Mouse (Mus musculus): ENCODE data around the gene Rps28.

The Rps28 gene

GRCm38 (mm10) chr17:33812475-33812874 lies 11.9 kb downstream of the Rps28 start:
- in situ Hi-C loops (cut with MboI, MseI) = no loop called here

DNA sequence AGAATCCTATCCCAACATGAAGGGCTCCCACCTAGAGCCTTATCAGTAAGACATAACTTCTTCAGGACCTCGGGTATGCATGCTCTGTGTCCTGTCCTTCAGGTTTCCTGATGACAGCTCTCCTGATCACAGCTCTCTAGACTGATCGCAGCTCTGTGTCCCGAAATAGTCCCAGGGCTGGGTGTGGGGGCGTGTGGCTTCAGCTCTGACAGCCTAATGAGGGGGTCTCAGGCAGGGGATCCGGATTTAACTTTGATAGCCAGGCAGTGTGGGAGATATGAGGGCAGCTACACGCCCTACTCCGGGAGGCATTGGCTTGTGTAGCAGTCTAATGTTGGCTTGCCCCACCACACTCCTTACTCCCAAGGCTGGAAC lies 13.2 kb downstream of the Rps28 start:
- in situ Hi-C loops (cut with MboI, MseI) = no loop called here

DNA sequence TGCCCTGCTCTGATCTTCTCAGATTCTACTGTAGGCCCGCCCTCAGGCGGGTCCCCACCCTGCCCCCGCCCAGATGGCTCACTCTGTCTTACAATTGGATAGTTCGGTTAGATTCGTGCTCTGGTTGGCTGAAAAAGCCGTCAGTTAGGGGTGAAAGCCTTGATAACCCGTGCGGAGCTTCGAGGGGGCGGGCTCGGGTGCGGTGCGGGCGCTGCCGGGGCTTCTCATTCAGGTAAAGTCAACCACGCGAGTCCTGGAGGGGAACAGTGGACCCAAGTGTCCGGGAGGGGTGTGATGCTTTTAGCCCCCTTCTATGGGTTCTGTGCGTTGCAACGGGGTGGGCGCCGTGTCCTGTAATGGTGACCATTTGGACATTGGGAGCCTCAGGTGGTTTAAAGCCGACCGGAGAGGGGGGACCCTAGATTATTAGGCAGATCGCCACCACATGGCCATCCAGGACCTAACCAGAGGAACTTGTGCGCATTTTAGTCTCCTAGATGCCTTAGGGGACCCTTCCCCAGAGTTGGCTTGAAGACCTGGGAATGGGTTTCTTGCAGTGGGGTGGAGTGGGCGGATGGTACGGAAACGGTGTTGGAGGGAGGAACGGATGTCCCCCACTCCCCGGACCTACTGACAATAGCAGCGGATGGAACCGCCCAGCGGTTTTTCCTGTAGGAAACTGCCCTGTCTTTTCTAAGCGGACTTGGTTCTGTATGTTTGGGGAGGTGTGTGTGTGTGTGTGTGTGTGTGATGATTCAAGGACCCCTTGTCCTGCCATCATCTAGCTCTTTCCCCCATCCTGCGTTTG lies 13.8 kb downstream of the Rps28 start, which contains the start of gene Kank3:
Gene Kank3 (plus strand): TSS at position 186 of the 808 bp plus-strand sequence.
- in situ Hi-C loops (cut with MboI, MseI) = no loop called here

- in situ Hi-C loops (cut with MboI, MseI) = no loop called here
Observed at GRCm38 (mm10) chr17:33808192-33808591, 16.2 kb downstream of the Rps28 start.

- in situ Hi-C loops (cut with MboI, MseI) = no loop called here
Observed at GRCm38 (mm10) chr17:33807181-33807888, 17.0 kb downstream of the Rps28 start.

- in situ Hi-C loops (cut with MboI, MseI) = no loop called here
Observed at GRCm38 (mm10) chr17:33804745-33805144, 19.6 kb downstream of the Rps28 start.

DNA sequence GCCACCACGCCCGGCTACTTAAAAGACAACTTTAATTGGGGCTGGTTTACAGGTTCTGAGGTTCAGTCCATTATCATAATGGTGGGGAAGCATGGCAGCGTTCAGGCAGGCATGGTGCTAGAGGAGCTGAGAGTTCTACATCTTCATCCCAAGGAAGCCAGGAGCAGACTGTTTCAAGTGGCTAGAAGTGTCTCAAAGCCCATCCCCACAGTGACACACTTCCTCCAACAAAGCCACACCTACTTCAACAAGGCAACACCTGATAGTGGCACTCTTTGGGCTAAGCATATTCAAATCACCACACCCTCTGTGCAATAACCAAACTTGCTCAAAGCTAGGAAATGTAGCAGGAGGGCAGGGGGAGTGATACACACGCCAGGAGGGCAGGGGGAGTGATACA lies 20.2 kb downstream of the Rps28 start:
- in situ Hi-C loops (cut with MboI, MseI) = no loop called here

DNA sequence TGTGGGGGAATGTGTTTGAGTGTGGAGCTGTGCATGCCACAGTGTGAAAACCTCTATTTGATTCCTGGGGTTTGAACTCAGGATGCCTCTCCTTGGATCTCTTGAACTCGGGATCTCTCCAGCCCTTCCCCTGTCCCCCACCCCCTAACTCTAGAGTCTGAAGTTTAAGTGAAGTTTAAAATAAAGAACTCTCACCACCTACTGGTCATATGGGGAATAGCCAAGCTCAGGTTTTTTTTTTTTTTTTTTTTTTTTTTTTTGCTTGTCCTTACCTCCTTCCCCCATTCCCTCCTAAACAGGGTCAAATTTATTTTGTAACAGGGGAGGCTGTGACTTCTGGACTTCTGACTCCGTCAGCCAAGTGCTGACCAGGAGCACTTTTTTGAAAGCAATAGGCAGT lies 22.1 kb downstream of the Rps28 start:
- in situ Hi-C loops (cut with MboI, MseI) = no loop called here

DNA sequence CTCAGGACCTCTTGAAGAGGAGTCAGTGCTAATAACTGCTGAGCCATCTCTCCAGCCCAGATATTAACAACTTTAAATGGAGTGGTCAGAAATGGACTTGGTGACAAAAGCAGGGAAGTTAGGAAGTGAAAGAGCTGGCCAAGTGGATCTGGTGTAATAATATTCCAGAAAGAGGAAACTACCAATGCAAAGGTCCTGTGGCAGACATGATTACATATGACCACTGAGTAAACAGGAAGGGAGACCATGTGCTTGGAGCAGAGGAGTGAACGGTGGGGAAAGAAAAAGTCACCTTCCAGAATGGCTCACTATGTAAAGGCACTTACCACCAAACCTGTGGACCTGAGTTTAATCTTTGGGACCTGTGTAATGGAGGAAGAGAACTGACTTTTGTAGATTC lies 25.1 kb downstream of the Rps28 start:
- in situ Hi-C loops (cut with MboI, MseI) = loop anchor here in 1 of 2 experiments (5.0 kb wide), 1 partner anchor 52 kb away; no protein-coding TSS in a partner anchor

DNA sequence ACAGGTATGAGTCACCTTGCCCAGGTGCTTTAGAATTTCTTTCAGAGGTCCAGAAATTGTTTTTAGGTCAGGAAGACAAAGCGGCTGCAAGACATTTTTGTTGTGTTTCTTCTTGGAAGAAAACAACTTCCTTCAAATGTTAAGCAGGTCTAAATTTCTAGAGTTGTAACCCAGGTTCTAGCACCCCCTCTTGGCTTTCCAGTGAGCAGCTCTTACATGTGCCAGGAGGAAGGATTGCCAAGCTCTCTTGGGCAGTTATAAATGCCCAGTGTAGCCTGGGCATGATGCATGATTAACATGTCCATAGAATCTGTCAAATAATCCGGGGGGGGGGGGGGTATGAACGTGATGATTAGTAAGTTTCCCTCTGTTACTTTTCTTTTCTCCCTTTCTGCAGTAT lies 26.1 kb downstream of the Rps28 start:
- in situ Hi-C loops (cut with MboI, MseI) = loop anchor here in 1 of 2 experiments (5.0 kb wide), 1 partner anchor 51 kb away; no protein-coding TSS in a partner anchor

- in situ Hi-C loops (cut with MboI, MseI) = no loop called here
Observed at GRCm38 (mm10) chr17:33788732-33789131, 35.6 kb downstream of the Rps28 start.

- in situ Hi-C loops (cut with MboI, MseI) = no loop called here
Observed at GRCm38 (mm10) chr17:33786375-33786774, 38.0 kb downstream of the Rps28 start.

DNA sequence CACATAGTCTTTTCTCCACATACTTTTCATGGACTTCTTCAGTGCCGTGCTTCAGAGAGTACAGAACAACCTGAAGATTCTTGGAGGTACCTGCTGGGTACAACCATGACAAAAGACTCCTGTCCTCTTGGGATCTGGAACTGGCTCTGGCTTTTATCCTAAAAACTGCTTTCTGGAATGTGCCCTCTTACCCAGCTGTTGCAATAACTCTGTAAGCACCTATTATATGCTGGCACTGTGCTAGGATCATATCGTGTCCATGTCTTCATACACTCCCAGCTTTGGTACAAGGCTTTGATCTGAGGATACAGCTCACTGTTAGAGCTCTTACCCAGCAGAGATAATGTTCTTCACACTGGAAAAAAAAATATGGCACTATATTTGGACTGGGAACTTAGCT lies 39.4 kb downstream of the Rps28 start:
- in situ Hi-C loops (cut with MboI, MseI) = no loop called here

DNA sequence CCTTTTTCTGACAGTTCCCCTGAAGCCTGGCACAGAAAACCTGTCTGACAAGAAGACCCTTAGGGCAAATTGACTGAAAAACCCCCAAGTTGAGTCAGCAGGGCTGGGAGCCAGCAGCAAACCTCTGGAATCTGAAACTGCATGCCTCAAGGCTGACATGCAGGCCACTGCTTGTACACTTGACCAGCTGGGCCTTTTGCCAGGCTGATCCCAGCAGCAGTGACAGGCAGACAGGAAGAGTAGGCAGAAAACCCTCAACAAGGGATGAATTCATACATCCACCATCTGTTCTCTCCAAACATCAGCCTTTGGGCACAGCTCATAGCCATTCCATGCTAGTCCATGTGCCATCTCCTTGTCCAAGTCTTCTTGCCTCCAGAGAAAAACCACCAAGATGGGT lies 41.0 kb downstream of the Rps28 start:
- in situ Hi-C loops (cut with MboI, MseI) = no loop called here

DNA sequence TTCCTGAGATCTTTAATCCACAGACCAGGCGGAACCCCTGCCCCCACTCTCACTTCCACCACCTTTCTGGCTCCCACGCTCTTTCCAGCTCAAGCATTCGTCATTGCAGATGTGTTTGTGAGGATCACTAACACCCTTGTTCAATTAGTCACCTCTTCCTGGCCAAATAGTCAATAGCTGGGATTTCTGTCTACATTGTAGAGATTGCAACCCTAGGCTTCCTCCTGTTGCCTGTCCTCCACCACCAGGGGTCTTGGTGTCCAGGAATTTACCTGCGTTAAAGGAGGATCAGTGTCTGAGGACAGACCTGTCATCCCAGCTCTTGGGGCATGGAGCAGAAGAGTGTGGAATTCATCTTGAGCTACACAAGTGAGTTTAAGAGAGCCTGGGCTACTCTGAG lies 42.3 kb downstream of the Rps28 start:
- in situ Hi-C loops (cut with MboI, MseI) = no loop called here

- in situ Hi-C loops (cut with MboI, MseI) = no loop called here
Observed at GRCm38 (mm10) chr17:33781124-33781977, 43.0 kb downstream of the Rps28 start, which contains the start of gene Angptl4. Gene Angptl4 (minus strand): TSS chr17:33781830.

- in situ Hi-C loops (cut with MboI, MseI) = no loop called here
Observed at GRCm38 (mm10) chr17:33780431-33780830, 43.9 kb downstream of the Rps28 start.

DNA sequence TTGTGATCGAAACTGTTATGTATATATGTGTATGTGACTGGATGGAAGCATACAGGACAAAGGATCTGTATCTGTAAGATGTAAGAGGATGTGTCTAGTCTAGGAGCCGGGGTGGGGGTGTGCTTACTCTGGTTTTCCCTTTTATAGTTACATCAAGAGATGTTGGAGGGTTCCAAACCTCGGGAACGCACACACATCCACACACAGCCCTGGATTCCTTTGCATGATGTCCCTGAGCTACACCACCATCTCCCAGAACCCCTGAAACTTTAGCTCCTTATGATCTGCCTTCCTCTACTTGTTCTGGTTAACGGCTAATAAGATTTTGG lies 44.4 kb downstream of the Rps28 start:
- in situ Hi-C loops (cut with MboI, MseI) = no loop called here

- in situ Hi-C loops (cut with MboI, MseI) = no loop called here
Observed at GRCm38 (mm10) chr17:33779271-33779966, 44.9 kb downstream of the Rps28 start.

DNA sequence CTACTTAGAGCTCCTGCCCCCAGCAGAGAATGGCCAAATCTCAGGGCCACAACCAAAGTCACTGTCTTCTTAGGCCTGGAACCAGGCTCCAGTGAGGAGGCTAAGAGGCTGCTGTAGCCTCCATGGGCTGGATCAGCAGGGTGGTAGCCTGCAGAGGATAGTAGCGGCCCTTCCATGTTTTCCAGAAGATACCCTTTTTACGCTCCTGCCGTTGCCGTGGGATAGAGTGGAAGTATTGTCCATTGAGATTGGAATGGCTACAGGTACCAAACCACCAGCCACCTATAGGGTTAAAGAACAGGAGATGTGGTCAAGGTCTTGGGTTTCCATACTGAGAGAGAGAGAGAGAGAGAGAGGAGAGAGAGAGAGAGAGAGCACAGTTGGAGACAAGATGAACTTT lies 49.1 kb downstream of the Rps28 start:
- in situ Hi-C loops (cut with MboI, MseI) = no loop called here

DNA sequence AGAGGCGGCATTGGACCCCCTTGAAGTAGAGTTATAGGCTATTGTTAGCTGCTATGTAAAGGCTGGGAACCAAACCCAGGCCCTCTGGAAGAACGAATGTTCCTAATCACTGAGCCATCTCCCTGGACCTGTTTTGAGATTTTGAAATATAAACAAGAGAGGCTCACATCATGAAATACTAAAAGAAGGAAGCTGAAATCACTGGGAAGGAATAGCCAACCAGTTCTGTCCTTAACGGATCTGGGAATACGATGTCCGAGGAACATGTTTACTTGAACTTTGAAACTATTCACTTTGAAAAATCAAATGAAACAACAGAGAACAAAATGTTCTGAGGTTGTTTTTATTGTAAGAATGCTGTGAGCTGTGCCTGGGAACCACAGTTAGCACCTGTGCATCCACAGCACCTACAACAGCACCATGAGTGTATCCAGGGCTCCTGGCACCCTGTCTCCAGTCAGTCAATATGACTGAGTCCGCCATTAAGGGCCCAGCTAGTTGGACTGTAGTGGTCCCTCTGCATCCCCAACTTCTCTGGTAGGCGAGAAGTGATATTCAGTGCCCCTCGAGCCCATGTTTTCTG lies 49.7 kb downstream of the Rps28 start:
- in situ Hi-C loops (cut with MboI, MseI) = no loop called here

Data from T-helper 17 cell (primary cell).